24 mouse cellular contexts compared by ENCODE assay signal in genomic region chr5:45491776-45492175, GRCm38 (mm10). TPM values are rescaled to one million over a fixed set of nuclear protein-coding genes. Genes with fewer than 3 reads are reported as not detected.
"Had no signal": no experiment of that assay in that cellular context is flagged by ENCODE, and none has a peak within 500 bp of the region (broad histone marks: within the 10 kb centered on the region; RNA-seq: fewer than 3 reads in every experiment).

No protein-coding gene starts in this region.

- H3K27me3 ChIP-seq: kidney, embryonic 15.5 days; megakaryocyte, embryonic 14.5 days had no signal

- H3K9ac ChIP-seq: kidney, embryonic 15.5 days; liver, embryonic 14.5 days; lung, embryonic 15.5 days; neural tube, embryonic 13.5 days had no signal

- H3K36me3 ChIP-seq: neural tube, embryonic 13.5 days had no signal

- H3K4me2 ChIP-seq: liver, embryonic 11.5 days; lung, embryonic 15.5 days; midbrain, embryonic 11.5 days had no signal

- H3K4me3 ChIP-seq: kidney, embryonic 15.5 days; lung, embryonic 15.5 days; neural tube, embryonic 13.5 days had no signal

- H3K27ac ChIP-seq: kidney, embryonic 15.5 days; liver, embryonic 14.5 days; lung, embryonic 15.5 days; neural tube, embryonic 13.5 days had no signal

- DNase-seq: kidney, adult 8-10 months; kidney, postnatal 14 days; kidney, postnatal 4 days; lung, adult 18-20 months; lung, postnatal 10 days; lung, postnatal 36 days; retina, postnatal 1 day; right cerebral cortex, postnatal 25 days; thymus, adult 2 months; thymus, postnatal 14 days; thymus, postnatal 4 days had no signal

- H3K9me3 ChIP-seq: kidney, embryonic 15.5 days; lung, embryonic 15.5 days; megakaryocyte, embryonic 14.5 days; neural tube, embryonic 13.5 days had no signal

RNA-seq across cellular contexts. Expression of gene Clrn2, which starts 38.2 kb away (rescaled TPM):
- polyA plus RNA-seq: intestine, embryonic 14.5 days; kidney, embryonic 15.5 days; limb, embryonic 11.5 days; limb, embryonic 14.5 days; liver, embryonic 11.5 days; liver, embryonic 14.5 days; lung, embryonic 15.5 days; myocyte; spleen, adult 2 months; stomach, embryonic 16.5 days; thymus, adult 2 months had no signal
